Mouse (Mus musculus): ENCODE data around the gene Gm21310. TPM values are rescaled to one million over a fixed set of nuclear protein-coding genes. Genes with fewer than 3 reads are reported as not detected.
"Not testable (repeated sequence)": the region's sequence is repeated elsewhere in the genome, so short reads cannot be mapped to it uniquely, and the experiment has no call there.

Gm21310 gene
- not detected for total RNA-seq (2021)
- long read RNA-seq, experiment 1: 0 reads
- long read RNA-seq, experiment 2: 0 reads

DNA sequence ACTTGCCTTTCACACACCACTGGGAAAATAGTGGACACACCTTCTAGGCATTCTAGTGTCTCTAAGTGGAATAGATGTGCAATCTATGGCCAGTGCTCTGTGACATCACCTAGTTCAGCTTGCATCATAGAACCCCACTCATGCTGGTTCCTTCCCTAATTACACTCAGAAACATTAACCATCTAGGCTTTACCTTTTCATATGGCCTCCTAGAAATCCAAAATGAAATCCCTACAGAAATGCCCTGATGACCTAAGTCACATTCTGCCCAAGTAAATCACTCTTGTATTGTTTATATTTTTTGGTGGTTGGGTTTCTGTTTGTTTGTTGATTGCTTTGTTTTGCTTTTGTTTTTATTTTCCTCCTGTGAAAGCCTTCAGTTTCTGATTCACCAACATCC lies at the start of gene Gm21310:
Gene Gm21310 (minus strand): TSS at position 101 of the 400 bp plus-strand sequence.
- not testable (repeated sequence) for DNase-seq (ENCODE audit: low spot score in 2 of 2)

Other genes with a start within 250 kb of the Gm21310 start
- not detected for gene Gm20834, start 177.4 kb upstream of the Gm21310 start, total RNA-seq (2021)

Measured in adrenal gland, postnatal 4 days (tissue).